Mouse (Mus musculus) CD4-positive, CD25-positive, alpha-beta regulatory T cell (primary cell): ENCODE results near the gene Olfr479. TPM values are rescaled to one million over a fixed set of nuclear protein-coding genes. Genes with fewer than 3 reads are reported as not detected.

Experiments used
- polyA plus RNA-seq: library from polyadenylated mRNA; unstranded; fragments of 100-300 nt; shearing (Covaris generic); gene quantifications from one replicate; pipeline ENCODE4 v1.2.1, GENCODE M21; 2017

Olfr479 gene
- not detected for polyA plus RNA-seq

GRCm38 (mm10) chr7:108050393-108050792 is at the start of gene Olfr479:
Gene Olfr479 (plus strand): TSS chr7:108050693.

GRCm38 (mm10) chr7:108033889-108034288 is 16.6 kb upstream of the Olfr479 start, which contains the start of gene Olfr478:
Gene Olfr478 (minus strand): TSS chr7:108033989.

DNA sequence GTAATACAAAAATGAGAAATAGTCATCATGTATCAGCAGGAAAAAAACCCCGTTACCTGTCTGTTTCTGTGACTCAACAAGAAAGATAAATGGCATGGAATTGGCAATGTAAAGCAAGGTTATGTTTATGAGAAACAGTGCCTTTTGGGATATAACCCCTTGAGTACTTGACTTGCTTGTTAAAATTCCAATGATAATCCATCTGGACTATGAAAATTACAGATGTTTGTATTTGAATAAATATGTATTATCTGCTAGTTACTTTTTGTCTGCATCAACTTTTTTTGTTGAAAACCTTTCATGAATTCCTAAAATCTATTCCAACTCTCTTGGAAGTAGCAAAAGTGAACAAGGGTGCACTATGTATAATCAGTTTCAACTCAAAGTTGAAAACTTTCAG is 16.8 kb downstream of the Olfr479 start, which contains the start of gene Olfr480:
Gene Olfr480 (minus strand): TSS at position 101 of the 400 bp plus-strand sequence.

GRCm38 (mm10) chr7:108079555-108079954 is 29.1 kb downstream of the Olfr479 start, which contains the start of gene Olfr481:
Gene Olfr481 (plus strand): TSS chr7:108079855.

GRCm38 (mm10) chr7:108097486-108097885 is 47.0 kb downstream of the Olfr479 start, which contains the start of gene Olfr482:
Gene Olfr482 (minus strand): TSS chr7:108097586.

DNA sequence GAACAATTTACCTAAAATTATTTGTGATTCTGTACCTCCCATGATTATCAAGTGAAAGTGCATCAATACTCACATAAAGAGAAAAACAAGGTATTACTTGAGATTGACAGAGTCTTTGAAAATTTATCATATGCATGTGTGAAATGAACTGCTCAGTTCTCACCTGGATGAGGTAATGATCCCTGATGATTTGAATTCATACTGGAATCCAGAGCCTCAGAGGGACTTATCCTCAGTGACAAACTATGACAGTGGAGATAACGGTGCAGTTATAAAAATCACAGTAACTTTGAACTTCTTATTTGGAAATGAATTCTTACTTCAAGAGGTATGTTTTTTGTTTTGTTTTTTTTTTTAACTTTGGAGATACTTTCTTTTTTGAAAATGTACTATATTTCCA is 50.1 kb downstream of the Olfr479 start, which contains the start of gene Olfr483:
Gene Olfr483 (plus strand): TSS at position 301 of the 400 bp plus-strand sequence.

Other genes with a start within 250 kb of the Olfr479 start
- not detected for gene Ovch2, start 249.5 kb upstream of the Olfr479 start, polyA plus RNA-seq
- gene Olfr467, start 238.4 kb upstream of the Olfr479 start, polyA plus RNA-seq: not detected
- gene Olfr469, start 225.2 kb upstream of the Olfr479 start, polyA plus RNA-seq: not detected
- gene Olfr470, start 203.2 kb upstream of the Olfr479 start, polyA plus RNA-seq: not detected
- 0.06 TPM for gene Olfr472, start 152.8 kb upstream of the Olfr479 start, polyA plus RNA-seq
- gene Olfr473, start 120.2 kb upstream of the Olfr479 start, polyA plus RNA-seq: not detected
- gene Olfr474, start 96.0 kb upstream of the Olfr479 start, polyA plus RNA-seq: not detected
- gene Olfr476, start 85.9 kb upstream of the Olfr479 start, polyA plus RNA-seq: not detected
- not detected for gene Olfr477, start 64.0 kb upstream of the Olfr479 start, polyA plus RNA-seq
- not detected for gene Olfr478, start 16.7 kb upstream of the Olfr479 start, polyA plus RNA-seq
- gene Olfr480, start 16.7 kb downstream of the Olfr479 start, polyA plus RNA-seq: not detected
- gene Olfr481, start 29.2 kb downstream of the Olfr479 start, polyA plus RNA-seq: 0.12 TPM
- not detected for gene Olfr482, start 46.9 kb downstream of the Olfr479 start, polyA plus RNA-seq
- not detected for gene Olfr483, start 50.2 kb downstream of the Olfr479 start, polyA plus RNA-seq
- 0.04 TPM for gene Olfr484, start 76.8 kb downstream of the Olfr479 start, polyA plus RNA-seq
- not detected for gene Olfr485, start 109.2 kb downstream of the Olfr479 start, polyA plus RNA-seq
- not detected for gene Olfr486, start 122.0 kb downstream of the Olfr479 start, polyA plus RNA-seq
- not detected for gene Olfr487, start 163.9 kb downstream of the Olfr479 start, polyA plus RNA-seq
- gene Olfr488, start 207.7 kb downstream of the Olfr479 start, polyA plus RNA-seq: not detected
- not detected for gene Olfr490, start 238.2 kb downstream of the Olfr479 start, polyA plus RNA-seq